Mouse (Mus musculus) ES-Bruce4 (cell line): ENCODE measurements around the gene Aqr. TPM values are rescaled to one million over a fixed set of nuclear protein-coding genes. Genes with fewer than 3 reads are reported as not detected.

Source experiments
- H3K27ac ChIP-seq: 2 replicates; pipeline ENCODE4 v1.5.1; 2012; ENCODE audit warnings: low read length, inconsistent platforms; ENCODE audit not compliant: insufficient read depth
- H3K27me3 ChIP-seq: 2 replicates; pipeline ENCODE4 v1.6.1; 2012; ENCODE audit warnings: mild to moderate bottlenecking, low read length, inconsistent platforms; ENCODE audit not compliant: control insufficient read depth, poor library complexity, insufficient read depth, severe bottlenecking
- H3K36me3 ChIP-seq: 2 replicates; pipeline ENCODE4 v1.6.1; 2012; ENCODE audit warnings: inconsistent platforms, mild to moderate bottlenecking, low read length, moderate library complexity; ENCODE audit not compliant: control insufficient read depth, poor library complexity, insufficient read depth, severe bottlenecking
- H3K4me1 ChIP-seq: one replicate; pipeline ENCODE4 v1.8.1; 2011; ENCODE audit warnings: low read length; ENCODE audit not compliant: control insufficient read depth, insufficient read depth
- H3K4me3 ChIP-seq: 2 replicates; pipeline ENCODE4 v1.5.1; 2011; ENCODE audit warnings: low read depth, mild to moderate bottlenecking, low read length
- H3K9ac ChIP-seq: 2 replicates; pipeline ENCODE4 v1.6.1; 2012; ENCODE audit warnings: low read depth, mild to moderate bottlenecking, inconsistent platforms; ENCODE audit not compliant: poor library complexity, severe bottlenecking
- H3K9me3 ChIP-seq: replicated peaks from 2 replicates; pipeline ENCODE4 v1.6.1; 2012; ENCODE audit warnings: mild to moderate bottlenecking, low read length, inconsistent platforms; ENCODE audit not compliant: control insufficient read depth, poor library complexity, insufficient read depth, severe bottlenecking
- CTCF ChIP-seq: IDR thresholded peaks from one replicate; pipeline ENCODE4 v1.8.1; 2011; ENCODE audit warnings: low read depth, low read length
- EP300 ChIP-seq: IDR thresholded peaks from 2 replicates; pipeline ENCODE4 v1.6.1; 2011; ENCODE audit warnings: low read depth, low read length; ENCODE audit not compliant: insufficient read depth
- POLR2A ChIP-seq: IDR thresholded peaks from one replicate; pipeline ENCODE4 v1.8.1; 2011; ENCODE audit warnings: low read length; ENCODE audit not compliant: insufficient read depth
- polyA plus RNA-seq: library from polyadenylated mRNA; stranded (reverse); fragments of >200 nt; gene quantifications from 2 replicates; pipeline ENCODE4 v1.2.4, GENCODE M21; 2011; ENCODE audit warnings: low read depth; ENCODE audit not compliant: missing spikeins, insufficient read depth, insufficient read length

The Aqr gene
- polyA plus RNA-seq, 1 experiment = 108 TPM

DNA sequence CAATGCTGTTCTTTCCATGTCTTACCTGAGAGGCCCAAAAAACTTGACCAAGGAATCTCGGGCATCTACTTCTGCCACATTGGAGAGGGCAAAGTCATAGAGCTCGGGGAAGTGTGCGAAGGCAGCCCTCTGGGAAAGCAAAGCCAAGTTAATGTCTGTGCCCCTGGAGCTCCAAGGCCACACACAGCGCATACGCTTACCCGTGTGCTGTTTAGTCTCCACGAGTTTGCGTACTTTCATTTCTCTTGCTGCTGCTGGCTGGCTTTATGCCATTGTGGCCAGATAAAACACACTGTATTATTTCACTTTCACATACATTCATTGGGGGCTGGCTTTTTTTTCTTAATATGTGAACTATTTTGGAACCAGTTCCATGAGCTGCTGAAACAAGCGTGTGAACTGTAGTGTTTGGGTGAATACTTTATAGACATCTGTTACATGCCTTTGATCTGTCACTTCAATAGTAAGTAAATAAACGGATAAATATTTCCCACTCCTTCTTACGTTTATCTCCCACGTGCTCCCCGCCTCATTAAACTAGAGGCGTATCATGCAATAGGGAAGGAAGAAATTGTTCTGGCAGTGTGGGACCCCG lies 39.9 kb downstream of the Aqr start:
- Histone ChIP-seq H3K9me3 (no peaks in the 10 kb centered on the region), H3K9ac (no peak overlapping the region), H3K27ac (no peak overlapping the region), H3K27me3 (no peaks in the 10 kb centered on the region), H3K4me3 (no peak overlapping the region), H3K36me3 (peaks cover 69% of the 10 kb centered on the region), H3K4me1 (no peaks in the 10 kb centered on the region)
- TF ChIP-seq CTCF (no peak), EP300 (no peak), POLR2A (no peak)

DNA sequence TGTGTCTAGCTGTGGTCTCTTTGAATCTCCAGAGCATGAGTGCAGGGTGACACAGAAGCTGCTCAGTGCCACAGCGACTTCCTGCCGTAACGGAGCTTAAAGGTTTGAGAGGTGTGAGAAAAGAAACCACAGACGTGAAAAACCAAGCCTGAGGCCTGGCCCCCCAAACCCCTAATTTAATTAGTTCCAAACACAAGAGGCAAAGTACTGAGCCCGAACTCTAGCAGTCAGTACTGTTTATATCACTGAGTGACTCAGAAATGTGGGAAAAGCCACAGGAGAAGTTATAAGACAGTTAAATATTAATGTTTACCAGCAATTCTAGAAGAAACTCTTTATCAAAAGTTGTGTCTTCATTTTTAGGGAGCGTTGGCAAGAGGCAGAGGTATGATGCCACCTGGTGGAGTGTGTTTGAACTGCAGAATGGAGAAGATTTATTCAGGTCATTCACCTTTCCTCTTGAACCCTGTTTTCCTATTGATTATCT lies 41.5 kb downstream of the Aqr start:
- Histone ChIP-seq H3K36me3 (peaks cover 71% of the 10 kb centered on the region), H3K27ac (no peak overlapping the region)
- no peak for TF ChIP-seq EP300

DNA sequence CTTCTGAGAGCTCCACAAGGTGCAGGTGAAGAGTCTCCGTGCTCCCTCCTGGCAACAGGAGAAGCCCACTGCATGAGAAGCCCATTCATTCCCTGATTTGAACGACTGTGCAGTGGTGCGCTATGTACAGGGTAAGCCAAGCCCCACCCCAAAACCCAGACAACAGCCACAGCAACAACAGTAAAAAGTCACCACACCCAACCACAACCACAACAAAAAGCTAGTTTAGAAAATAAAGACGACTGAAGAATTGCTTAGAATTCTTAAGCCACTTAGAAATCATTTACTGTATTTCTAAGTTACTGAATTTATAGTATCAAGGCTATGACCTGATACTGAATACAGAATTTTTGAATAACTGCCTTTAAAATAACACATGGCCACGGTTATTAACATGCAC lies 41.9 kb downstream of the Aqr start:
- Histone ChIP-seq H3K36me3 (peaks cover 67% of the 10 kb centered on the region), H3K4me1 (no peaks in the 10 kb centered on the region)

More for the DNA sequence above, 41.5 kb downstream of the Aqr start:
- no peaks in the 10 kb centered on the region for H3K27me3 ChIP-seq
- H3K9ac ChIP-seq = no peak overlapping the region
- H3K4me3 ChIP-seq = no peak overlapping the region
- no peaks in the 10 kb centered on the region for H3K9me3 ChIP-seq
- H3K4me1 ChIP-seq = no peaks in the 10 kb centered on the region

DNA sequence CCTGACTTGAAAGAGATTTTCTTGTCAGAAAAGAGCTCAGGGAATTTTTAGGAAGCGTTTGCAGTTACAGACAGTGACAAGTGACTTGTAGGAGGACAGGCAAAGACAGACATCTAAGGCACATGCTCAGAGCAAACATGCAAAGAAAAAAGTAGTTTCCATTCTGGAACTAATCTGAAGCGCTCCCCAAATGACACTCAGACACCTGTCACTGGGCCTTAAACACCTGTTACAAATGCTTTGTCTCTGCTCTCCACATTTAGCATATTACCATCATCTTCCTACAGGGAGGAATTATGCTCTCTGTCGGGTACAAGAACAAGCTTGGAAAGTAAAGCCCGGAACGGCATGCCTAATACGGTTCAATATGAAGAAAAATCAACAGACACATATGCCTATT lies 43.0 kb downstream of the Aqr start:
- H3K9ac ChIP-seq = no peak overlapping the region
- H3K27ac ChIP-seq = no peak overlapping the region
- no peaks in the 10 kb centered on the region for H3K9me3 ChIP-seq
- no peaks in the 10 kb centered on the region for H3K4me1 ChIP-seq
- H3K36me3 ChIP-seq = peaks cover 65% of the 10 kb centered on the region
- no peak overlapping the region for H3K4me3 ChIP-seq
- H3K27me3 ChIP-seq = no peaks in the 10 kb centered on the region
- no peak for TF ChIP-seq EP300

More for the DNA sequence above, 41.9 kb downstream of the Aqr start:
- H3K9ac ChIP-seq = no peak overlapping the region
- H3K4me3 ChIP-seq = no peak overlapping the region
- TF ChIP-seq POLR2A (no peak), CTCF (no peak), EP300 (no peak)
- no peaks in the 10 kb centered on the region for H3K9me3 ChIP-seq
- no peaks in the 10 kb centered on the region for H3K27me3 ChIP-seq
- H3K27ac ChIP-seq = no peak overlapping the region

DNA sequence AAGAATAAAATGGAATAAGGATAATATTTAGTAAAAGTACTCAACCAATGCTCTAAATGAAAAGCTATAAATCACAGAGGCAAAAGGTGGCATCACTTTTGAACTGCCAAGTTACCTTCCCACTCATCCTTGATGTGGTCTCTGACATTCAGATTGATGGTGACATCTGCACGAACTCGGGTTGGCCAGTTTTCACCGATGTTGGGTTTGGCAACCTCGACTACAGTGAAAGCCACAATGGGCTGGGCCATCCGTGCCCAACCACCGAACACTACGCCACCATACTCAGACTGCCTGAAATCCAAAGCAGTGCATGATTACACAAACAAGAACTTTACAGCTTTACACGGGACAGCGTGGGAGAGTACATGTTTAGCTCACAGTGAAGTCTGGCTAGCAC lies 50.1 kb downstream of the Aqr start:
- no peak overlapping the region for H3K4me3 ChIP-seq
- no peak for TF ChIP-seq POLR2A
- TF ChIP-seq CTCF = no peak
- TF ChIP-seq EP300 = no peak
- H3K4me1 ChIP-seq = no peaks in the 10 kb centered on the region
- H3K9ac ChIP-seq = no peak overlapping the region
- H3K9me3 ChIP-seq = no peaks in the 10 kb centered on the region
- H3K27me3 ChIP-seq = no peaks in the 10 kb centered on the region
- peaks cover 53% of the 10 kb centered on the region for H3K36me3 ChIP-seq
- no peak overlapping the region for H3K27ac ChIP-seq

DNA sequence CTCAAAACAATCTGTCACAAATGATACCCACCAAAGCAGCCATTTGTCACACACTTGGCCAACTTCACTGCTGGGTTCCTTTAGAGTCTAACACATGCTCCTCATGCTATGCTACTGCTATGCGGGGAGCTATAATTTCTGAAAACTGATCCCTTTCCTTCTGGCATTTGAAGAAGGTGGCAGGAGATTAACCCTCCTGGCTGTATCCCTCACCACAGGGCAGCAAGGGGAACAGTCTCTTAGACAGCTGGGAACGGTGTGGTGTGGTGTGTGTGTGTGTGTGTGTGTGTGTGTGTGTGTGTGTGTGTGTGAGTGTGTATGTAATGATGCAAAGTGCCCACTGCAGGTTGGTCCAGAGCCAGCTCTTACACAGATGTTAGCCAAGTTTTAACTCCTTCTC lies 51.0 kb downstream of the Aqr start:
- Histone ChIP-seq H3K27ac (no peak overlapping the region), H3K9ac (no peak overlapping the region), H3K36me3 (peaks cover 52% of the 10 kb centered on the region), H3K9me3 (no peaks in the 10 kb centered on the region), H3K27me3 (no peaks in the 10 kb centered on the region), H3K4me3 (no peak overlapping the region), H3K4me1 (no peaks in the 10 kb centered on the region)
- TF ChIP-seq POLR2A (no peak), CTCF (no peak), EP300 (no peak)
